Mouse (Mus musculus) forebrain, embryonic 10.5 days (tissue): ENCODE data around the gene Nod2. TPM values are rescaled to one million over a fixed set of nuclear protein-coding genes. Genes with fewer than 3 reads are reported as not detected.
"Not testable (repeated sequence)": the region's sequence is repeated elsewhere in the genome, so short reads cannot be mapped to it uniquely, and the experiment has no call there.

Experiments
- DNase-seq: peaks from one replicate; pipeline ENCODE4 v3.0.0-alpha.2; 2017; ENCODE audit warnings: low spot score; ENCODE audit errors: extremely low spot score
- H3K27ac ChIP-seq: fragments of 300-500 bp; sonication (generic); 2 replicates; pipeline ENCODE4 v1.5.1; 2016; ENCODE audit warnings: mild to moderate bottlenecking
- H3K27me3 ChIP-seq: fragments of 300-500 bp; sonication (generic); 2 replicates; pipeline ENCODE4 v1.6.1; 2016; ENCODE audit warnings: mild to moderate bottlenecking; ENCODE audit not compliant: poor library complexity, severe bottlenecking
- H3K36me3 ChIP-seq: fragments of 300-500 bp; sonication (generic); replicated peaks from 2 replicates; pipeline ENCODE4 v1.6.1; 2016; ENCODE audit warnings: mild to moderate bottlenecking, moderate library complexity
- H3K4me1 ChIP-seq: fragments of 300-500 bp; sonication (generic); 2 replicates; pipeline ENCODE4 v1.6.1; 2016
- H3K4me3 ChIP-seq: fragments of 300-500 bp; sonication (generic); 2 replicates; pipeline ENCODE4 v1.5.1; 2016; ENCODE audit warnings: mild to moderate bottlenecking, moderate library complexity
- H3K9me3 ChIP-seq: fragments of 300-500 bp; sonication (generic); 2 replicates; pipeline ENCODE4 v1.6.1; 2016; ENCODE audit warnings: mild to moderate bottlenecking, moderate library complexity
- WGBS: fragments of 180-500 bp; shearing (Covaris S2); methylation state at CpG from one replicate; pipeline ENCODE4 v1.1.7; 2016; 5-methylcytosine and 5-hydroxymethylcytosine counted together
- polyA plus RNA-seq: library from polyadenylated mRNA; unstranded; fragments of >200 nt; fragmentation: Nextera tagmentation; extraction: Ambion mirVana; gene quantifications from 2 replicates; pipeline ENCODE4 v1.2.1, GENCODE M21; 2016

Gene Nod2
- polyA plus RNA-seq, 1 experiment from 2014 or later, result 0.07 TPM

DNA sequence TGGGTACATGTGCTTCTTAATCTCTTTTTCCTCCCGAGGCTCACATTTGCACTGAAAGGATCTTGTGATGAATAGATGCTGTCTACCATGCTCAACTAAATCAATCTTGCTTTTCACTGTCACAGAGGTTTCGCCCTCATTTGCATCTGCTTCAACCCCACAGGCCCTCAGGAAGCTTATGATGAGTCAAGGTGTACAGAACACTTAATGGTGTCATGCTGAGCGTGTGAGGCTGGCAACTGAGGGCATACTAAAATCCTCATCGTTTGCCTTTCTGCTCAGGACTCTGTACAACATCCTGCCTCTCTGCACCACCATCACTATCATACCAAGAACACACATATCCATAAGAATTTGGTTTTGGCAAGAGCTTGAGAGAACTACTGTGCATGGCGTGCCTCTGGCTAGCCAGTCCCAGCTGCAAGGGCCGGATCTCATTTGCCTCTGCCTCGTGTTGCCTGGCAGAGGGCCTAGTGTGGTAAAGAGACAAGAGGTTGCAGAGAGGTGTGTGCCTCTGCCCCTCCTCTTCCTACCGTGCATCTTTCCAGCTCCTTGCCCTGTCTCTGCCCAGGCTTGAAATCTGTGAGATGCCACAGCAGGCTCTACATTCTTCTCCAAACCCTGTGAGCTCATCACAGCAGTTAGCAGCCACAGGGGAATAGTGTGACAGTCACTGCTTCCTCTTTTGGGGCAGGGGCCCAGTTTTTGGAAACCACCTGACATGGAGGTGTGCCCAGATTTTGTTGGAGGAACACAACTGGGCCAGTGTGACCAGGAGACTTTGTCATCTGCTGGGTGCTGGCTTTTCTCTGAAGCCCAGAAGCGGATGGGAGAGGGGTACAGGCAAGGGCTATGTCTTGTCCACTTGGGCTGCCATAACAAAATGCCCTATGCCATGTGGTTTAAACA is 9.8 kb upstream of the Nod2 start:
- Histone ChIP-seq H3K27ac (no peak overlapping the region), H3K9me3 (no peaks in the 10 kb centered on the region), H3K4me1 (peaks cover 4% of the 10 kb centered on the region; the same call in 1 of the 2 replicates), H3K4me3 (no peak overlapping the region), H3K27me3 (no peaks in the 10 kb centered on the region), H3K36me3 (no peaks in the 10 kb centered on the region)
- DNase-seq, result no peak
- WGBS, result 81% methylated on average over 9 of the region's 9 CpGs

DNA sequence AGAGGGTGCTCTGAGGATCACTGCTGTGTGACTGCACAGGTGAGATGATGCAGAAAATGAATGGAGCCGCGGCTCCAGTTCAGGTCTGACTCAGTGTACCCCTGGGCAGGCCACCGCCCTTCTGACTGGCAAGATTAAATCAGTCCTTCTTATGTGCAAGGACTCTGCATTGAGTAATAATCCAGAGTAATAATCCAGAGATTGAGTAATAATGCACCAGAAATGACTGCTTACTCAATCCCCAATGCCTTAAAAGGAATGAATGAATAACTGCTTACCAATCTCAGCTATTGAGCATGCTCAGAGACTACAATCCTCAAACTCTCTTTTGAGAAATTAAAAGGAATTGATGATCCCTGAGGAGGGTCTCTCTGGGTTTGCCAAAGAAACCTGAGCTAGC is 8.2 kb upstream of the Nod2 start:
- no peaks in the 10 kb centered on the region for H3K36me3 ChIP-seq
- H3K9me3 ChIP-seq, result no peaks in the 10 kb centered on the region
- 97% methylated on average over 3 of the region's 3 CpGs for WGBS
- H3K4me3 ChIP-seq, result no peak overlapping the region
- peaks cover 4% of the 10 kb centered on the region; the same call in 1 of the 2 replicates for H3K4me1 ChIP-seq
- DNase-seq, result no peak
- no peaks in the 10 kb centered on the region for H3K27me3 ChIP-seq
- no peak overlapping the region for H3K27ac ChIP-seq

DNA sequence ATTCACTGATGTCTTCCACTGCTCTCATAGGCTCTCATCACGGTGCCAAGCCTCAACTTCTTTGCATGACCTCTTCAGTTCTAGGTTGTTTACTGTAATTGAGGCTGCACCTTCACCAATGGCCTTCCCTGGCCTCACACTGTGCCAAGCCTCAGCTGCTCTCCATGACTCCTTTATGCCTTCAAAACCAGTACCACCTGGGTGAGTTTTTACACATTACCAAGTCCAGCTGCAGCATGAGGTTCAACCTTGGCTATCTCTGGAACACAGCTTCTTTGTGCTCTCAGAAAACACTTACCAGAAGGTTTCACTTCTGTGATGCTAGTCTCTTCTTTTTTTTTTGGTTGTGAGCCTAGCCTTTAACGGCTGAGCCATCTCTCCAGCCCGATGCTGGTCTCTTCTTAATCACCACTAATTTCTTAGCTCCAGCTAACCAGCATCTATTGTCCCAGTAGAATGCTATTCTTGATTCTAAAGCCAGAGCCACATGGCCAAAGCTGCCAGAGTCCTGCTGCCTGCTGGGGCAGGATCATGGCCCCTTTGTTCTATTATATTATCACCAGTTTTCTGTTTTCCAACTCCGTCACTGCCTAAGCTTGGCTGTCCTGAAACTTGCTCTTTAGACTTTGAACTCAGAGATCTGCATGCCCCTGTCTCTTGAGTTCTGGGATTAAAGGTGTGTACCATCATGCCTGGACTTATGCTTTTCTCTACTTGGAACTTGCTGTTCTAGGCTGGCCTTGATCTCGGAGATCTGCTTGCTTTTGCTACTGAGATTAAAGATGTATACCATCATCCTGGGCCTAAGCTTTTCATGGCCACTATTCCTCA is 4.2 kb upstream of the Nod2 start:
- WGBS, result 57% methylated on average over 5 of the region's 5 CpGs
- peaks cover 24% of the 10 kb centered on the region for H3K27me3 ChIP-seq
- H3K4me1 ChIP-seq, result peaks cover 14% of the 10 kb centered on the region
- H3K9me3 ChIP-seq, result no peaks in the 10 kb centered on the region
- no peak for DNase-seq
- H3K4me3 ChIP-seq, result no peak overlapping the region
- H3K36me3 ChIP-seq, result no peaks in the 10 kb centered on the region
- H3K27ac ChIP-seq, result no peak overlapping the region

DNA sequence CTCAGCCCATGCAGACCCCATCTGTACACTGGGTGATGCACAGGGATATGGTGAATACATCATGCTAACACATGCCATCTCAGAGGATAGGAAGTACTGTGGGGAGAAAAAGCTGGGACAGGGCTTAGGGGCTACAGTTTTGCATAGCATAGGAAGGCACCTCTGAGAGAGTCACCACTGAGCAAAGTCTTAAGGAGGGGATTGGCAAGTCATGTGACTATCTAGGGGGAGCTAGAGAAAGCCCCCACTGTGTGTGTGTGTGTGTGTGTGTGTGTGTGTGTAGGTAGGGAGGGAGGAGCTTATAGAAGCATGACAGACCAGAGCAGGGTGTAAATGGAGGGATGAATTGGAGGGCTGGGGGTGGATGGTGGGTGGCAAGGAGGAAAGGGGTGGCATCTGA is 1.2 kb downstream of the Nod2 start:
- DNase-seq, result no peak
- Histone ChIP-seq H3K4me3 (no peak overlapping the region), H3K36me3 (no peaks in the 10 kb centered on the region), H3K9me3 (no peaks in the 10 kb centered on the region), H3K27me3 (peaks cover 40% of the 10 kb centered on the region), H3K4me1 (peaks cover 22% of the 10 kb centered on the region), H3K27ac (no peak overlapping the region)

DNA sequence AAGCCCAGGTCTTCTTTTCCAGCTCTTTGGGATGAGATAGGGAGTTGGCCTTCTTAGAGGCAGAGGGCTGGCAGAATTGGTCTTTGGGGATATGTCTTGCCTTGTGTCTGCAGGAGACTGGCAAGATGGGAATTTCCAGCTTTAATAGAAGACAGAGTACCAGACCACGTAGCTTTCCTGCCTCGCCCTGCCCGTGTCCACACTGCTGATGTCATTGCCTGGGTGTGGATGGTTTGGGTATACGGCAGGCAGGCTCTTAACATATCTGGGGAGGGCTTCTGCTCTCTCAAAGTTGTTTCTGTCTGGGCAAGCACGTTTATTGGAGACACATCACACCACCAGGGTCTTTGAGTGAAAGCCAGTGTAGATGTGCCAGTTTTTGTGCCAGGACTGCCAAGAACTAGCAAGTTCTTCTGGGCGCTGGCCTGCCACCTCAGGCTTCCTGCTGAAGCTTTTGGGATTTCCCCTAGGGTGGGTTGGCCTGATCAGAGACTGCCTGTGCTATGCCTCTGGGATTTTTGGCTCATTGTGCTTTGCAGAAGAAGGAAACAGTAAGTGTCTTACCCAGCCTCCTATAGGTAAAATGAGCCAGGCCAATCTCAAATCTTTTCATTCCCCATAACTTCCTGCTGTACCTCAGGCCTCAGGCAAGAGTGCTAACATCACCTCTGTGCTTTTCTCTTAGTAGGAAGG is 3.0 kb downstream of the Nod2 start:
- Histone ChIP-seq H3K27ac (no peak overlapping the region), H3K4me1 (peaks cover 22% of the 10 kb centered on the region), H3K4me3 (no peak overlapping the region), H3K36me3 (no peaks in the 10 kb centered on the region), H3K27me3 (peaks cover 40% of the 10 kb centered on the region), H3K9me3 (no peaks in the 10 kb centered on the region)
- WGBS, result 83% methylated on average over 6 of the region's 6 CpGs
- no peak for DNase-seq

DNA sequence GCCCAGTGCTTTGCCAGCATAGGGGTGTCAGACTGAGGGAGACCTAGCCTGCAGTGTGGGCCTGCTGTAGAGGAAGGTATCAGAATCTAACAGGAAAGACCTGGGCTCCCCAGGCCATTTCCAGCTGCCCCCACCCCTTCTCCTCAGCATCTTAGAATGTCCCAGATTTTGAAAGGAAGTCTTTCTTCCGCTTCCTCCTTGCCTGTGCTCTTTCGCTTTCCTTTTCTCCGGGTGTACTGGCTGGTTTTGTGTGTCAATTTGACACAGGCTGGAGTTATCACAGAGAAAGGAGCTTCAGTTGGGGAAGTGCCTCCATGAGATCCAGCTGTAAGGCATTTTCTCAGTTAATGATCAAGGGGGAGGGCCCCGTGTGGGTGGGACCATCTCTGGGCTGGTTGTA is 4.0 kb downstream of the Nod2 start:
- H3K4me3 ChIP-seq, DNase-seq, H3K9me3 ChIP-seq, H3K27ac ChIP-seq, H3K36me3 ChIP-seq: not testable (repeated sequence)
- WGBS, result 72% methylated on average over 4 of the region's 4 CpGs
- H3K27me3 ChIP-seq, result peaks cover 35% of the 10 kb centered on the region
- H3K4me1 ChIP-seq, result peaks cover 22% of the 10 kb centered on the region

DNA sequence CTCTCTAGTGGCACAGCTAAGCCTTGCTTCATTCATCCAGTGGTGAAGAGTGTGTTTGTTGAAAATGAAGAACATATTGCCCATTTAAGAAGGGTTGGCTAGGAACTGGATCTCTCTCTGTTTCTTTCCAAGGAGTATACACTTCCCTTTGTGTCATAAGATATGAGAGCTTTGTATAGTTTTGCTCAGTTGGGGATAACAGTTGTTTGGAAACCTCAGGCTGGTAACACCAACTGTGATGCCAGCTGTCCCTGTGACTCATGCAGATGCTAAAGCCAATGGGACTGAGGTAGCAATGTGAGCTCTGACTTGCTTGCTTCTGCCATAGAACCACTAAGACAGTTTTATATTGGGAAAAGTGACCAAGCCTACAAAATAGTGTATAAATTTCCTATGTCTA is 8.2 kb downstream of the Nod2 start:
- Histone ChIP-seq H3K27ac (no peak overlapping the region), H3K9me3 (no peaks in the 10 kb centered on the region), H3K4me1 (peaks cover 3% of the 10 kb centered on the region; the same call in 1 of the 2 replicates), H3K36me3 (no peaks in the 10 kb centered on the region), H3K4me3 (no peak overlapping the region), H3K27me3 (no peaks in the 10 kb centered on the region)
- no peak for DNase-seq

DNA sequence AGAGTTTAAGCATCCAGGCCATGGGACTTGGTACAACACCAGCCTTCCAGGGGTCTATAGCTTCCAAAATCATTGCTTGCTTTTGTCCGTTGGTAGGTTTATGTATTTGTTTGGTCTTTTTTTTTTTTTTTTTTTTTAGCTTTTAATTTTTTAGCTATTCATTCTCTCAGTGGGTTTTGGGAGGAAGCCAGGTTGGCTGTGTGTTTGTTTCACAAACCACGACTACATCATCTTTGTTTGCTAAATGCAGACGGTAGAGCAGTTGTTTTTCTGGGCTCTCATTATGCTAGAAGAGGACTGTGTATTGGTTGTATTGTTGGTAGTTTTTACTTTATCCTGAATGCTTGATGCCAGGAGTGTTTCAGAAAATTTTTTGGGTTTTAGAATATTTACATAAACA is 12.8 kb downstream of the Nod2 start:
- H3K9me3 ChIP-seq, result no peaks in the 10 kb centered on the region
- H3K4me3 ChIP-seq, result no peak overlapping the region
- no peak for DNase-seq
- 0 out of 2 replicates have a peak, but pooled peaks cover 6% of the 10 kb centered on the region for H3K4me1 ChIP-seq
- H3K27ac ChIP-seq, result no peak overlapping the region
- WGBS, result 88% methylated on average over 3 of the region's 3 CpGs
- H3K36me3 ChIP-seq, result no peaks in the 10 kb centered on the region
- no peaks in the 10 kb centered on the region for H3K27me3 ChIP-seq

DNA sequence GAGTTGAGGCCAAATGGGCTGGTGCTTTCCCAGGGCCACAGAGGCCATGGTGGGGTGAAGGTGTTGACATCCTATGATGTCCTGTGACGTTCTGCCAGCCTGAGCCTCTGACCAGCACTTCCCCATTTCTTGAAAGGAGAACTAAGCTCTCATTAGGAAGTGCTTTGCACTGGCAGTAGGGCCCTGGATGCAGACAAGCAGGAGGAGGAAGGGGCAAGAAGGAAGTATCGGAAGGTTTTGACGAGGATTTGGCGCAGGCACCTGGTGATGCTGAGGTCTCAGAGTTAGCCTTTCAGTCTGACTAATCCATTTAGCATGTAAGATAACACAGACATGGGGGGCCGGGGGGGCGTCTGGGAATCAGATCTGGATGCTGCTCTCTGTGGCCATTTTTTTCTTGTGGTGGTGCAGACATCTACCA is 15.3 kb downstream of the Nod2 start:
- WGBS, result 79% methylated on average over 6 of the region's 6 CpGs
- H3K27ac ChIP-seq, result no peak overlapping the region
- DNase-seq, result no peak
- H3K4me1 ChIP-seq, result 0 out of 2 replicates have a peak, but pooled peaks cover 6% of the 10 kb centered on the region
- H3K9me3 ChIP-seq, result no peaks in the 10 kb centered on the region
- H3K36me3 ChIP-seq, result no peaks in the 10 kb centered on the region
- H3K4me3 ChIP-seq, result no peak overlapping the region
- no peaks in the 10 kb centered on the region for H3K27me3 ChIP-seq

DNA sequence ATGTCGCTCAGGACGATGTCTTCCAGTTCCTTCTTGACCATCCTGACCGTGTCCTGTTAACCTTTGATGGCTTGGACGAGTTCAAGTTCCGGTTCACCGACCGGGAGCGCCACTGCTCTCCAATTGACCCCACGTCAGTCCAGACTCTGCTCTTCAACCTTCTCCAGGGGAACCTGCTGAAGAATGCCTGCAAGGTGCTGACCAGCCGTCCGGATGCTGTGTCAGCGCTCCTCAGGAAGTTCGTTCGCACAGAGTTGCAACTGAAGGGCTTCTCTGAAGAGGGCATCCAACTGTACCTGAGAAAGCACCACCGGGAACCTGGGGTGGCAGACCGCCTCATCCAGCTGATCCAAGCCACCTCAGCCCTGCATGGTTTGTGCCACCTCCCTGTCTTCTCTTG is 17.0 kb downstream of the Nod2 start:
- 87% methylated on average over 16 of the region's 16 CpGs for WGBS
- Histone ChIP-seq H3K4me1 (peaks cover 19% of the 10 kb centered on the region), H3K27ac (no peak overlapping the region)

DNA sequence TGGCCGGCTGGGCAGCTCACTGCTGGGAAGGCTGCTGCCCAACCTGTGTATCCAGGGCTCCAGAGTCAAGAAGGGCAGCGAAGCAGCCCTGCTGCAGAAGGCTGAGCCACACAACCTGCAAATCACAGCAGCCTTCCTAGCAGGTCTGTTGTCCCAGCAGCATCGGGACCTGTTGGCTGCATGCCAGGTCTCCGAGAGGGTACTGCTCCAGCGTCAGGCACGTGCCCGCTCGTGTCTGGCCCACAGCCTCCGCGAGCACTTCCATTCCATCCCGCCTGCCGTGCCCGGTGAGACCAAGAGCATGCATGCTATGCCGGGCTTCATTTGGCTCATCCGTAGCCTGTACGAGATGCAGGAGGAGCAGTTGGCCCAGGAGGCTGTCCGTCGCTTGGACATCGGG is 17.8 kb downstream of the Nod2 start:
- Histone ChIP-seq H3K4me1 (peaks cover 25% of the 10 kb centered on the region), H3K27me3 (no peaks in the 10 kb centered on the region), H3K36me3 (no peaks in the 10 kb centered on the region), H3K27ac (no peak overlapping the region), H3K4me3 (no peak overlapping the region), H3K9me3 (no peaks in the 10 kb centered on the region)
- WGBS, result 93% methylated on average over 19 of the region's 19 CpGs
- DNase-seq, result no peak

More for the DNA sequence above, 17.0 kb downstream of the Nod2 start:
- no peaks in the 10 kb centered on the region for H3K9me3 ChIP-seq
- H3K4me3 ChIP-seq, result no peak overlapping the region
- no peak for DNase-seq
- H3K36me3 ChIP-seq, result no peaks in the 10 kb centered on the region
- H3K27me3 ChIP-seq, result no peaks in the 10 kb centered on the region

DNA sequence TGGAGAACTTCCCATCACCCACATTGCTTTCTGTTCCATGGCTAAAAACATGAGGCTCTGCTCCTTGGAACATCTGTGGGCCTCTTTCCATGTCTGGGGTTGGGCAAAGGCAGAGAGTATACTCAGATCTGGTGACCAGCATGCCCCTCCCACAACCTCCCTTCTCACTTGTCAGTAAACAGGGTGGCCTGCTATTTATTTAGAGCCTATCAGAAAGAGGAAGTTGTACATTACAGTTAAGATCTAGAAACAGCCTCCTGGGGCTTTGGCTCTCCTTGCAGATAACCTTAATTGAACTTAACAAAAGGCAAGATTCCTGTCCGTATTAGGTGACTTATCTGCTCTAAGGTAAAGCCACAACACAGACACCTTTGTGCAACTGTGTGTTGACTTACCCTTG is 19.3 kb downstream of the Nod2 start:
- Histone ChIP-seq H3K4me3 (no peak overlapping the region), H3K4me1 (peaks cover 25% of the 10 kb centered on the region), H3K9me3 (no peaks in the 10 kb centered on the region), H3K27ac (no peak overlapping the region), H3K36me3 (no peaks in the 10 kb centered on the region), H3K27me3 (no peaks in the 10 kb centered on the region)
- 83% methylated on average over 1 of the region's 1 CpGs for WGBS
- DNase-seq, result no peak
